Mouse (Mus musculus): ENCODE data around the gene Pear1. TPM values are rescaled to one million over a fixed set of nuclear protein-coding genes. Genes with fewer than 3 reads are reported as not detected.
"Not testable (repeated sequence)": the region's sequence is repeated elsewhere in the genome, so short reads cannot be mapped to it uniquely, and the experiment has no call there.

Pear1 gene
- polyA plus RNA-seq (2016; fragmentation: Nextera tagmentation; extraction: Ambion mirVana), result 13.1 and 13.2 TPM in 2 replicates

DNA sequence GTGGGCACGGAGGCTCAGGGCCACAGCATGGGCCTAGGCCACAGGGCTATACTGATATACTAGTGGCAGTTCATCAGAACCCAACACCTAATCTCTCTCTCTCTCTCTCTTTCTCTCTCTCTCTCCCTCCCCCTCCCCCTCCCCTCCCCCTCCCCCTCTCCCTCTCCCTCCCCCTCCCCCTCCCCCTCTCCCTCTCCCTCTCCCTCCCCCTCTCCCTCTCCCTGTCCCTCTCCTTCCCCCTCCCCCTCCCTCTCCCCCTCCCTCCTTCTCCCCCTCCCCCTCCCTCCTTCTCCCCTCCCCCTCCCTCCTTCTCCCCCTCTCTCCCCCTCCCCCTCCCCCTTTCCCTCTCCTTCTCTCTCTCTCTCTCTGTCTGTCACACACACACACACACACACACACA lies at the start of gene Pear1:
TSS of gene Pear1 (minus strand) at position 101 of the 400 bp plus-strand sequence.
- not testable (repeated sequence) for H3K9ac ChIP-seq; H3K27ac ChIP-seq; H3K4me3 ChIP-seq; H3K9me3 ChIP-seq (replicated peaks); ATAC-seq (ENCODE audit: low FRiP score); H3K36me3 ChIP-seq; H3K4me2 ChIP-seq (replicated peaks); H3K27me3 ChIP-seq; H3K4me1 ChIP-seq
- 75% methylated on average over 1 of the region's 1 CpGs for WGBS

DNA sequence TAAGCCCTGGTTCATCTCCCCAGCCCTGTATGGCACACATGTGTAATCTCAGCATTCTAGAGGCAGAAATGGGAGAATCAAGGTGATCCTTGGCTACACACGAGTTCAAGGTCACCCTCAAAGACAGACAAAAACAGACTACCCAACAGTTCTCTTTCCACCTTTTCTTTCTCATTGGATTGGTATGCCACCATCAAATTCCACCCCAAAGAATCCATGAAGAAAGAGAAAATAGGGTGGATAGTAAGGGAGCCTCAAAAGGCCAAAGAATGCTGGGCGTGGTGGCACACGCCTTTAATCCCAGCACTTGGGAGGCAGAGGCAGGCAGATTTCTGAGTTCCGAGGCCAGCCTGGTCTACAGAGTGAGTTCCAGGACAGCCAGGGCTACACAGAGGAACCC lies 40.0 kb upstream of the Pear1 start:
- H3K4me3 ChIP-seq; ATAC-seq (ENCODE audit: low FRiP score); H3K4me1 ChIP-seq; H3K4me2 ChIP-seq (replicated peaks); H3K9ac ChIP-seq; H3K9me3 ChIP-seq (replicated peaks); H3K27ac ChIP-seq; H3K27me3 ChIP-seq: not testable (repeated sequence)
- WGBS, result 94% methylated on average over 4 of the region's 4 CpGs
- H3K36me3 ChIP-seq, result peaks cover 86% of the 10 kb centered on the region

DNA sequence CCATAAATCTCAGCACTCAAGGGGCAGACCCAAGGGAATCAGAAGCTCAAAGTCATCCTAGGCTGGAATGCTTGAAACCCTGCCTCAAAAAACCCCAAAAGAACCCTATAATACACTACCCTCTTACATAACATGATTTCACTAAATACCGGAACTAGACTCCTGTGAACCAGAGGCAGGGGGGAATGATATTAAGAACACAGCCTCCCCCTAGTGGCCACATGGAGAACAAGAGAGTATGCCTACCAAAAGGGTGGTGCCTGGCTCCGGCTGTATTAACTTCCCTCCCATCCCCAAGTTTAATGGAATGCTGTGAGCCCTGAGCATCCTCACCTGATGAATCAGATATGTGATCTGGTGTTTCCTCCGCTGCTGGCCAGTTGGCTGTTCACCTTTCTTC lies 35.7 kb upstream of the Pear1 start:
- H3K36me3 ChIP-seq, result peaks cover 76% of the 10 kb centered on the region
- ATAC-seq (ENCODE audit: low FRiP score), result no peak; the same call in 1 of the 2 replicates
- no peaks in the 10 kb centered on the region for H3K27me3 ChIP-seq
- no peak overlapping the region for H3K9ac ChIP-seq
- no peak overlapping the region for H3K4me3 ChIP-seq
- no peaks in the 10 kb centered on the region for H3K4me1 ChIP-seq
- no peak overlapping the region for H3K27ac ChIP-seq
- no peaks in the 10 kb centered on the region for H3K9me3 ChIP-seq (replicated peaks)
- WGBS, result 35% methylated on average over 3 of the region's 3 CpGs
- H3K4me2 ChIP-seq (replicated peaks), result no peak overlapping the region

DNA sequence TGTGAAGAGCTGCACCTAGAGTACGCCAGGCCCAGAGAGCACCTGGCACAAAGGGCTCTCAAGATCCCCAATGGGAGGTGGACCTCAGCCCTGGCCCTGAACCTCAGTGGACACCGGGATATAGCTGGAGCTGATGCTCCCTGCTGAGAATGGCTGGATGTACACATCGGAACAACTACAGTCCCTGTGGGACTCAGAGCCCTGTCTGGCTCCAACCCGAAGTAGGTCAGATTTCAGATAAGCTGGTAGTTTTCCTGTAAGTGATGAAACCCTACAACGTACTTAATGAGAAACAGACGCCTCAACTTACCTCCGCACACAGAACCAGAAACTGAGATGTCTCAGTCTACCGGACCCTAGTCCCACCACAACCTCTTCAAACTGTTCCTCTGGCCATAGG lies 33.6 kb upstream of the Pear1 start:
- WGBS, result 80% methylated on average over 8 of the region's 8 CpGs
- ATAC-seq (ENCODE audit: low FRiP score), result no peak
- H3K36me3 ChIP-seq, result peaks cover 62% of the 10 kb centered on the region
- no peak overlapping the region for H3K27ac ChIP-seq
- no peak overlapping the region for H3K4me3 ChIP-seq
- no peaks in the 10 kb centered on the region for H3K9me3 ChIP-seq (replicated peaks)
- no peaks in the 10 kb centered on the region for H3K27me3 ChIP-seq
- no peak overlapping the region for H3K9ac ChIP-seq
- peaks cover 12% of the 10 kb centered on the region for H3K4me1 ChIP-seq
- H3K4me2 ChIP-seq (replicated peaks), result no peak overlapping the region

DNA sequence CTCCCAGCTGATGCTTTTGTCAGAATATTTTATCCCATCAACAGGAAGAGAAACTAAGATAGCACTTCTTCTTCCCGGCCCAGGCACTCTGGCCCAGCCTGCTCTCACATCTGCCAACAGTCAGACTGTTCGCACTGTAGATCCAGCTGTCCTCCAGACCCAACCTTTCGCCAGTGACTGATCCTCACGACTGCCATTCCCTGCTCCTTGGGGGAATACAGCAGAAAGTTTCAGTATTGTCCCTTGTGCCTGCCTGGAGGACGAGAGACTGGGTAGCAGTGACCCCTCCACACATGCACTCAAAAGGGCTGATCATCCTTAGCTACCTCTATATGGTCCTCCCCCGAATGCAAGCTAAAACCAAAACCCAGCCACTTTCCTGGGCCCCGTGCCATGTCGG lies 31.8 kb upstream of the Pear1 start:
- no peak overlapping the region for H3K4me2 ChIP-seq (replicated peaks)
- ATAC-seq (ENCODE audit: low FRiP score), result no peak
- peaks cover 48% of the 10 kb centered on the region for H3K36me3 ChIP-seq
- H3K4me1 ChIP-seq, result peaks cover 12% of the 10 kb centered on the region
- no peaks in the 10 kb centered on the region for H3K9me3 ChIP-seq (replicated peaks)
- H3K27me3 ChIP-seq, result no peaks in the 10 kb centered on the region
- no peak overlapping the region for H3K27ac ChIP-seq
- no peak overlapping the region for H3K4me3 ChIP-seq
- H3K9ac ChIP-seq, result no peak overlapping the region
- WGBS, result 85% methylated on average over 8 of the region's 8 CpGs

DNA sequence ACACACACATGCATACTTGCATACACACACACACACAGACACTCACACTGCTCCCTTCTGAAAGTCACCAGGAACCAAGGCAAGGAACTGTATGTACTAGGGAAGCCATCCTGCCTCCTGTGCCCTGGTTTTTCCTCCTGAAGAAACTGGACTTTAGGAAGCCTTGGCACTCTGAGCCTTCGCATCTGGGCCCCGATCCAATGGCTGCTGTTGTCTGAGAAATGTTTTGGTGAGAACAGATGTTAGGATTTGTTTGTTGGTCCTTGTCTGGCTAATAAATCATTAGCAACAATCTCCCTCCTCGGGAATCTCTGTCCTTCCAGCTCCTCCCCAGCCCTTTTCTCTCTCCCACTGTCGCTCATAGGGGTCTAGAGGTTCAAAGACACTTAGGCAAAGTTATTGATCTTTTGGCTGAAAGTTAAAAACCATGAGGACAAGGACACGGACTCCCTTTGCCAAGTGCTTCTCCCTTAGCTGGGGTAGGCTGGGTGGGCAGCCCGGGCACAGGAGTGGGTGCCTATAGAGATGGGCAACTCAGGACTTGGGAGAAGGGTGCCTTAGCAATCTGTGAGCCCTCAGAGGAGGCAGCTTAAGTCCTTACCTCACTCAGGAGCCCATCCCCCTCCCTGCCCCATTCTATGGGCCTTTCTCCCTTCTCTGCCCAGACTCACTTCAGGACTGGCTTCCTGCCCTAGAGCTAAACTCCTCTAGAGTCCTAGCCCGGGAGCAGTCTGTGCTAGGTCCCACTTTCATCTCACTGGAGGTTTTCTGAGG lies 30.9 kb upstream of the Pear1 start:
- no peak overlapping the region for H3K9ac ChIP-seq

DNA sequence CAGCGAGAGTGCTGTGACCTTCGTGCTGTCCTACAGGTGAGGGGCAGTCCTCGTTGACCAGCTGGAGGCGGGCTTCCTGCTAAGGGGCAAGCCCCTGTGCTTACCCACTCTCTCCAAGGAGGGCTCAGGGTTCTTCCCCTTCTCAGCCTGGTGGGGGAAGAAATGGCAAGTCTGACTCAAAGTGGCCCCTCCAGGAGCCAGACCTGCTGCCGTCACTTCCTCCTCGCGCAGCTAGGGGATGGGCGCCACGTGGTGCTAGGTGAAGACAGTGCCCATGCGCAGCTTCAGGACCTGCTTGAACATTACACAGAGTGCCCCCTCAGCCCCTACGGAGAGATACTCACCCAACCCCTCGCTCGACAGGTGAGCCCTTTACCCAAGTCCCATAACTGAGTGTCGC lies 25.0 kb upstream of the Pear1 start:
- H3K9ac ChIP-seq, result no peak overlapping the region
- no peak overlapping the region for H3K4me2 ChIP-seq (replicated peaks)
- no peak for ATAC-seq (ENCODE audit: low FRiP score)
- H3K9me3 ChIP-seq (replicated peaks), result no peaks in the 10 kb centered on the region
- H3K27ac ChIP-seq, result no peak overlapping the region
- H3K36me3 ChIP-seq, result no peaks in the 10 kb centered on the region
- WGBS, result 81% methylated on average over 14 of the region's 14 CpGs
- H3K4me1 ChIP-seq, result peaks cover 9% of the 10 kb centered on the region
- H3K27me3 ChIP-seq, result no peaks in the 10 kb centered on the region; the same call in 1 of the 2 replicates
- H3K4me3 ChIP-seq, result no peak overlapping the region

More for the DNA sequence above, 30.9 kb upstream of the Pear1 start:
- Histone ChIP-seq H3K36me3 (peaks cover 38% of the 10 kb centered on the region), H3K27me3 (no peaks in the 10 kb centered on the region), H3K4me2 (replicated peaks) (no peak overlapping the region), H3K27ac (no peak overlapping the region), H3K9me3 (replicated peaks) (no peaks in the 10 kb centered on the region), H3K4me3 (no peak overlapping the region), H3K4me1 (peaks cover 12% of the 10 kb centered on the region)
- ATAC-seq (ENCODE audit: low FRiP score), result no peak
- WGBS, result 69% methylated on average over 7 of the region's 7 CpGs

DNA sequence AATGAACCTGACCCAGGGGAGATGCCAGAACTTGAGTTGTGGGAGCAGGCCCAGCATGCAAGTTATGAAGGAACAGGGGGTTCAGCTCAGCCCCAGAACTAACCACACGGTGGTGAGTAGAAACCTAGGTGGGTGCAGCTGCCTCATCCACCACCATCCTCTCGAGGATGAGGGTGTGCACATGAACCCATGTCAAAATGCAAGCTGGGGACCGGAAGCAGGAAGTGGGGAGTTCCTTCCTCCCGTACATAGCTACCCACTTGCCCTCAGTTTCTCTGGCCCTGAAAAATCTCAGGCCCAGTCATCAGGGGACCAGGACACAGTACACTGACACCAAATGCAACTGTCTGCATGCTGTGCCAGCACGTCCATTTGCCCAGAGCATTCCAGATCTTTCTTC lies 23.6 kb upstream of the Pear1 start:
- Histone ChIP-seq H3K9me3 (replicated peaks) (no peaks in the 10 kb centered on the region), H3K4me1 (no peaks in the 10 kb centered on the region), H3K4me2 (replicated peaks) (no peak overlapping the region), H3K27ac (no peak overlapping the region), H3K27me3 (no peaks in the 10 kb centered on the region; the same call in 1 of the 2 replicates), H3K4me3 (no peak overlapping the region), H3K9ac (no peak overlapping the region), H3K36me3 (no peaks in the 10 kb centered on the region)
- 78% methylated on average over 5 of the region's 5 CpGs for WGBS
- ATAC-seq (ENCODE audit: low FRiP score), result no peak

DNA sequence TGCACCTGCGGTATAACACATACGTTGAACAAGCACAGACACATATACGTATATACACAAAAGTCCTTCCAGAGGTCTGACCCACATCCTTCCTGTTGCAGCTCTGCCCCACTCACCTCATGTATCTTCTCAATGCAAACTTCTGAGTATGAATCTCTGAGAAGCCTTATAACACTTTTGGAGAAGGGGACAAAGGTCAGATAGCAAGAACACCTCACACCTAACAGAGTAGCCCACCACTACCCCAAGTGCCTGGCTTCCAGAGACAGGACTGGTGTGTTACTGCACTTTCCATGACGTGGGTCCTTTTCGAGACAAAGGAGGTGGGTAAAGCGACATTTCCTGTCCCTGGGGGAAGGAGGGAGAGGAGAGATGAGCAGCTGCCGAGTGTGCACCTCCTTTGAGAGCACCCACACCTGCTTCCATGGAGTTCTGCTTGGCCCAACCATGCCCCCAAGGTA lies 22.6 kb upstream of the Pear1 start, which contains the start of gene Sh2d2a:
TSS of gene Sh2d2a (plus strand) at position 106 of the 461 bp plus-strand sequence.
- H3K27me3 ChIP-seq, result no peaks in the 10 kb centered on the region; the same call in 1 of the 2 replicates
- 80% methylated on average over 7 of the region's 7 CpGs for WGBS
- H3K9ac ChIP-seq, result no peak within 1 kb of the TSS
- H3K9me3 ChIP-seq (replicated peaks), result no peaks in the 10 kb centered on the region
- H3K4me3 ChIP-seq, result no peak within 1 kb of the TSS
- H3K4me2 ChIP-seq (replicated peaks), result no peak within 1 kb of the TSS
- H3K27ac ChIP-seq, result no peak within 1 kb of the TSS
- no peaks in the 10 kb centered on the region for H3K4me1 ChIP-seq
- no peaks in the 10 kb centered on the region for H3K36me3 ChIP-seq
- ATAC-seq (ENCODE audit: low FRiP score), result no peak

DNA sequence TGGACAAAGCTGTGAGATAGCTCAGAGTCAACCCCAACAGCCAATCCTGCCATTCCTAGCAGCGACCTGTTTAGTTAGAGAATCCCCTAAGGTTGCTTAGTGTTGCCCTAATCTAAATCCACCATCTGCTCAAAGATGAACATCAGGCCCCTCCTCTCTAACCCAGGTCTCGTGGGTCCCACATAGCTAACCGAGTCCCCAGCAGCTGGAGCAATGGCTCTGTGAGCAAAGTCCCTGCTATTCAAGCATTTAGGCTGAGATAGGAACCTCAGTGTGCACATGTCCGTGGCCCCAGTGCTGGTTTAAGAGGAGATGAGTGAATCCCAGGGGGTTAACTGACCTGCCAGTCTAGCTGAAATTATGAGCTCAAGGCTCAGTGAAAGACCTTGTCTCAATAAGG lies 22.1 kb upstream of the Pear1 start:
- H3K27ac ChIP-seq, result no peak overlapping the region
- no peak overlapping the region for H3K4me2 ChIP-seq (replicated peaks)
- H3K36me3 ChIP-seq, result no peaks in the 10 kb centered on the region
- no peak for ATAC-seq (ENCODE audit: low FRiP score)
- no peaks in the 10 kb centered on the region for H3K9me3 ChIP-seq (replicated peaks)
- no peak overlapping the region for H3K4me3 ChIP-seq
- H3K4me1 ChIP-seq, result no peaks in the 10 kb centered on the region
- H3K27me3 ChIP-seq, result no peaks in the 10 kb centered on the region; the same call in 1 of the 2 replicates
- H3K9ac ChIP-seq, result no peak overlapping the region
- WGBS, result 74% methylated on average over 4 of the region's 4 CpGs

DNA sequence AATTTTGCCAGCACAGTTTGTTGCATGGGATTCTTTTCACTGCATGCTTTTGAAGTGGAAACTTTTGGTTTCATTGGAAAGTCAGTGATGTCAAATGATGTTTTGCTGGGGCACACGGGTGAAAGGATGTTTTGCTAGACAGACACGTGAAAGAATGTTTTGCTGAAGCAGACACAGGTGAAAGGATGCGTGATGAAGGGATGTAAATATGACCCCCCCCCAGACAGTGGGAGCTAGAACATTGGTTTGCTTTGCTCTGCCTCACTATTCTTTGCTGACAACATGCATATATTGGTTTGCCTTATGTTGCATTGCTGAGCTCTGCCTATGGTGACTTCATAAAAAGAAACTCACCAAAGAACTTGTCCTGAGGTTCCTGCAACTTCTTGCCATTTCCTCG lies 20.9 kb upstream of the Pear1 start:
- Histone ChIP-seq H3K9ac (no peak overlapping the region), H3K36me3 (no peaks in the 10 kb centered on the region)

DNA sequence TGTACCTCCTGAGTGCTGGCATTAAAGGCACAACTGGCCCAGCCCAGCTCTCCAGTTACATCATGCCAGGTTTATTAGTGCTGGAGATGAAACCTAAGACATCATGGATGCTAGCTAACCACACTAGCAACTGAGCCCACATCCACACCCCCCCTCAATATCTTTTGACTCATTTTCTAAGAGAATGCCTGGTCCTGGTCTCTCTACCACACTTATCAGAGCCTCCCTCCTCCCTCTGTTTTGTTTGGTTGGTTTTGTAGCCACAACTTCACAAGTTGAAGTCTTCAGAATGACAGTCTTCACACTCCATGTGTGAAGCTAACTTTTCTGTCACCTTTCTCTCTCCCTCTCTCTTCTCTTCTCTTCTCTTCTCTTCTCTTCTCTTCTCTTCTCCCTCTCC lies 16.8 kb upstream of the Pear1 start:
- Histone ChIP-seq H3K4me2 (replicated peaks) (no peak overlapping the region), H3K27me3 (peaks cover 3% of the 10 kb centered on the region; the same call in 1 of the 2 replicates), H3K27ac (no peak overlapping the region), H3K9me3 (replicated peaks) (no peaks in the 10 kb centered on the region), H3K36me3 (no peaks in the 10 kb centered on the region), H3K4me3 (no peak overlapping the region), H3K4me1 (no peaks in the 10 kb centered on the region), H3K9ac (no peak overlapping the region)
- ATAC-seq (ENCODE audit: low FRiP score), result no peak

More for the DNA sequence above, 20.9 kb upstream of the Pear1 start:
- peaks cover 2% of the 10 kb centered on the region for H3K27me3 ChIP-seq
- ATAC-seq (ENCODE audit: low FRiP score), result no peak
- H3K9me3 ChIP-seq (replicated peaks), result no peaks in the 10 kb centered on the region
- no peaks in the 10 kb centered on the region for H3K4me1 ChIP-seq
- no peak overlapping the region for H3K4me2 ChIP-seq (replicated peaks)
- no peak overlapping the region for H3K27ac ChIP-seq
- no peak overlapping the region for H3K4me3 ChIP-seq
- WGBS, result 79% methylated on average over 4 of the region's 4 CpGs

DNA sequence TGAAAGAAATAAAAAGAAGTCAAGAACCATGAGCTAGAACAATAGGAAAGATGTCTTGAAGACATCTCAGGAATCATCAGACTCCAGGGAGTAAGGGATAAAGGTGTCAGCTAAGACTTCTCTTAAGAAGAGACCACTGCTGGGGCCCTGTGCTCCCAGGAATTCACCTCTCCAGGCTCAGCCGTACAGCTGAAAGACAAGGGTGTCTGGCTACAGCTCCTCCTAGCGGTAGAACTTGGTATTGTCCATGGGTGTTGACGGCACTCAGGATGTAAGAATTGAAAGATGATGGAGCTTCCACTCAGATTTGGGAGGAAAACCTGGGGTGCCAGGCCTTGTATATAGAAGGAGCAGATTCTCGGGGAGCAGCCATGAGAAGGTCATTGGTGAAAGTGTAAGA lies 14.5 kb upstream of the Pear1 start:
- no peak overlapping the region for H3K4me3 ChIP-seq
- H3K9me3 ChIP-seq (replicated peaks), result no peaks in the 10 kb centered on the region
- no peak for ATAC-seq (ENCODE audit: low FRiP score)
- no peak overlapping the region for H3K27ac ChIP-seq
- H3K36me3 ChIP-seq, result no peaks in the 10 kb centered on the region
- H3K27me3 ChIP-seq, result peaks cover 3% of the 10 kb centered on the region; the same call in 1 of the 2 replicates
- no peak overlapping the region for H3K9ac ChIP-seq
- no peak overlapping the region for H3K4me2 ChIP-seq (replicated peaks)
- WGBS, result 1% methylated on average over 4 of the region's 4 CpGs
- no peaks in the 10 kb centered on the region for H3K4me1 ChIP-seq
